Mouse (Mus musculus) intestine, embryonic 16.5 days (tissue): Measurements from ENCODE around the gene Rufy2. TPM values are rescaled to one million over a fixed set of nuclear protein-coding genes. Genes with fewer than 3 reads are reported as not detected.

Source experiments
- ATAC-seq: fragments of 200-750 bp; cut with Nextera tagmentation; 2 replicates; pipeline ENCODE4 v1.8.0; 2017; ENCODE audit warnings: moderate TSS enrichment, moderate library complexity
- H3K27ac ChIP-seq: fragments of 300-500 bp; sonication (generic); 2 replicates; pipeline ENCODE4 v1.5.1; 2014; ENCODE audit warnings: mild to moderate bottlenecking, low read length
- H3K27me3 ChIP-seq: fragments of 300-500 bp; sonication (generic); replicated peaks from 2 replicates; pipeline ENCODE4 v1.6.1; 2014; ENCODE audit warnings: low read length, control low read depth, mixed read lengths; ENCODE audit not compliant: control insufficient read depth, insufficient read depth
- H3K36me3 ChIP-seq: fragments of 300-500 bp; sonication (generic); 2 replicates; pipeline ENCODE4 v1.6.1; 2014; ENCODE audit warnings: low read length, control low read depth; ENCODE audit not compliant: control insufficient read depth, insufficient read depth
- H3K4me1 ChIP-seq: fragments of 300-500 bp; sonication (generic); 2 replicates; pipeline ENCODE4 v1.6.1; 2014; ENCODE audit warnings: low read length, control low read depth, mixed read lengths; ENCODE audit not compliant: control insufficient read depth, insufficient read depth
- H3K4me2 ChIP-seq: fragments of 300-500 bp; sonication (generic); 2 replicates; pipeline ENCODE4 v1.6.1; 2014; ENCODE audit warnings: low read depth, low read length, control low read depth
- H3K4me3 ChIP-seq: fragments of 300-500 bp; sonication (generic); 2 replicates; pipeline ENCODE4 v1.5.1; 2014; ENCODE audit warnings: mild to moderate bottlenecking, low read length
- H3K9ac ChIP-seq: fragments of 300-500 bp; sonication (generic); 2 replicates; pipeline ENCODE4 v1.6.1; 2014; ENCODE audit warnings: low read depth, low read length
- H3K9me3 ChIP-seq: fragments of 300-500 bp; sonication (generic); 2 replicates; pipeline ENCODE4 v1.6.1; 2016; ENCODE audit warnings: low read length, control low read depth; ENCODE audit not compliant: control insufficient read depth
- WGBS: fragments of 180-500 bp; shearing (Covaris S2); extraction: QIAGEN DNeasy Blood & Tissue Kit; methylation state at CpG from one replicate; pipeline ENCODE4 v1.1.7; 2014; 5-methylcytosine and 5-hydroxymethylcytosine counted together
- polyA plus RNA-seq: library from polyadenylated mRNA; unstranded; fragments of >200 nt; fragmentation: Nextera tagmentation; extraction: Ambion mirVana; gene quantifications from 2 replicates; pipeline ENCODE4 v1.2.1, GENCODE M21; 2015

Rufy2 gene
- polyA plus RNA-seq, 1 experiment from 2014 or later, result 19.6 TPM

- Histone ChIP-seq H3K27ac (no peak overlapping the region), H3K4me1 (peaks cover 7% of the 10 kb centered on the region; the same call in 1 of the 2 replicates), H3K9me3 (no peaks in the 10 kb centered on the region), H3K9ac (no peak overlapping the region), H3K36me3 (no peaks in the 10 kb centered on the region), H3K27me3 (no peaks in the 10 kb centered on the region), H3K4me2 (no peak overlapping the region), H3K4me3 (no peak overlapping the region)
- 7% methylated on average over 5 of the region's 5 CpGs for WGBS
- peak; percentile 80 for ATAC-seq
These were observed 86.0 kb downstream of the Rufy2 start for GRCm38 (mm10) chr10:63065988-63066387.

Other genes with a start within 250 kb of the Rufy2 start
- gene Ccar1, start 187.9 kb upstream of the Rufy2 start, polyA plus RNA-seq, result 101 and 103 TPM in 2 replicates
- 10.6 and 11.1 TPM in 2 replicates for gene Tet1, start 71.2 kb upstream of the Rufy2 start, polyA plus RNA-seq
- gene Slc25a16, start 59.6 kb upstream of the Rufy2 start, polyA plus RNA-seq, result 13.2 and 13.6 TPM in 2 replicates
- 21.3 and 22.1 TPM in 2 replicates for gene Dna2, start 33.2 kb upstream of the Rufy2 start, polyA plus RNA-seq
- 61.7 and 65.7 TPM in 2 replicates for gene Hnrnph3, start 44.0 kb downstream of the Rufy2 start, polyA plus RNA-seq
- gene Pbld2, start 44.1 kb downstream of the Rufy2 start, polyA plus RNA-seq, result 10.6 and 12.5 TPM in 2 replicates
- 4.0 and 4.7 TPM in 2 replicates for gene Pbld1, start 79.9 kb downstream of the Rufy2 start, polyA plus RNA-seq
- gene Atoh7, start 119.4 kb downstream of the Rufy2 start, polyA plus RNA-seq, result not detected in 2 replicates
- not detected in 2 replicates for gene Mypn, start 223.7 kb downstream of the Rufy2 start, polyA plus RNA-seq